Mouse (Mus musculus) myocyte (in vitro differentiated cells): ENCODE data around the gene Hsd17b2.

Experiments
- MAX ChIP-seq: IDR thresholded peaks from one replicate; pipeline ENCODE4 v1.6.1; 2011; ENCODE audit warnings: low read depth, mild to moderate bottlenecking, control low read depth
- SRF ChIP-seq: IDR thresholded peaks from one replicate; pipeline ENCODE4 v1.6.1; 2011; ENCODE audit warnings: low read depth; ENCODE audit not compliant: control insufficient read depth, insufficient read length

GRCm38 (mm10) chr8:117736657-117737175, 35.0 kb downstream of the Hsd17b2 start:
- TF ChIP-seq MAX (no peak), SRF (no peak)
